Mouse (Mus musculus) E14TG2a.4 (cell line): ENCODE results near the gene Elk4.

Experiments
- CTCF ChIP-seq: conservative IDR thresholded peaks from 2 replicates; pipeline ENCODE4 v1.5.1; 2014; ENCODE audit warnings: low read length
- NANOG ChIP-seq: IDR thresholded peaks from 2 replicates; pipeline ENCODE4 v1.6.1; 2014; ENCODE audit warnings: borderline replicate concordance, low read length, mixed read lengths

- TF ChIP-seq CTCF (no peak), NANOG (no peak)
Measured at GRCm38 (mm10) chr1:132030574-132030973, 23.2 kb downstream of the Elk4 start.
